Mouse (Mus musculus): ENCODE data around the gene Igsf6. TPM values are rescaled to one million over a fixed set of nuclear protein-coding genes. Genes with fewer than 3 reads are reported as not detected.

Gene Igsf6
- polyA plus RNA-seq, 1 experiment from 2014 or later: 0.96 TPM

- WGBS: 85% methylated on average over 6 of the region's 6 CpGs
- no peaks in the 10 kb centered on the region for H3K4me1 ChIP-seq (ENCODE audit: control insufficient read depth, insufficient read depth, low read length)
- no peak overlapping the region for H3K27ac ChIP-seq (ENCODE audit: low read depth, low read length)
- no peaks in the 10 kb centered on the region; the same call in 1 of the 2 replicates for H3K27me3 ChIP-seq (ENCODE audit: control insufficient read depth, insufficient read depth, low read length)
- DNase-seq (ENCODE audit: low spot score, missing footprints) (no peak), ATAC-seq (ENCODE audit: low FRiP score) (no peak)
- no peaks in the 10 kb centered on the region for H3K36me3 ChIP-seq (ENCODE audit: control insufficient read depth, insufficient read depth, low read length)
- H3K4me2 ChIP-seq: no peak overlapping the region
- no peaks in the 10 kb centered on the region for H3K9me3 ChIP-seq (ENCODE audit: control insufficient read depth, low read length)
- H3K4me3 ChIP-seq (ENCODE audit: low read depth, low read length): no peak overlapping the region
- H3K9ac ChIP-seq (ENCODE audit: low read length): no peak overlapping the region
These were observed 49.0 kb downstream of the Igsf6 start for GRCm38 (mm10) chr7:121025221-121026008.

- ATAC-seq (ENCODE audit: low FRiP score): no peak
- DNase-seq (ENCODE audit: low spot score, missing footprints): no peak
These were observed 54.1 kb downstream of the Igsf6 start for GRCm38 (mm10) chr7:121020277-121020676.

GRCm38 (mm10) chr7:121018778-121019177, 55.6 kb downstream of the Igsf6 start:
- no peak for ATAC-seq (ENCODE audit: low FRiP score)
- no peaks in the 10 kb centered on the region for H3K4me1 ChIP-seq (ENCODE audit: control insufficient read depth, insufficient read depth, low read length)
- no peaks in the 10 kb centered on the region for H3K27me3 ChIP-seq (ENCODE audit: control insufficient read depth, insufficient read depth, low read length)
- no peak overlapping the region for H3K27ac ChIP-seq (ENCODE audit: low read depth, low read length)
- WGBS: 88% methylated on average over 3 of the region's 3 CpGs
- H3K36me3 ChIP-seq (ENCODE audit: control insufficient read depth, insufficient read depth, low read length): no peaks in the 10 kb centered on the region
- H3K9me3 ChIP-seq (ENCODE audit: control insufficient read depth, low read length): no peaks in the 10 kb centered on the region
- no peak overlapping the region for H3K9ac ChIP-seq (ENCODE audit: low read length)
- no peak for DNase-seq (ENCODE audit: low spot score, missing footprints)
- H3K4me3 ChIP-seq (ENCODE audit: low read depth, low read length): no peak overlapping the region
- no peak overlapping the region for H3K4me2 ChIP-seq

More at GRCm38 (mm10) chr7:121020277-121020676, 54.1 kb downstream of the Igsf6 start:
- Histone ChIP-seq H3K9ac (ENCODE audit: low read length) (no peak overlapping the region), H3K27ac (ENCODE audit: low read depth, low read length) (no peak overlapping the region), H3K4me3 (ENCODE audit: low read depth, low read length) (no peak overlapping the region), H3K27me3 (ENCODE audit: control insufficient read depth, insufficient read depth, low read length) (no peaks in the 10 kb centered on the region), H3K36me3 (ENCODE audit: control insufficient read depth, insufficient read depth, low read length) (no peaks in the 10 kb centered on the region), H3K4me2 (no peak overlapping the region), H3K9me3 (ENCODE audit: control insufficient read depth, low read length) (no peaks in the 10 kb centered on the region), H3K4me1 (ENCODE audit: control insufficient read depth, insufficient read depth, low read length) (no peaks in the 10 kb centered on the region)
- WGBS: 41% methylated on average over 8 of the region's 8 CpGs

- 86% methylated on average over 10 of the region's 10 CpGs for WGBS
- Histone ChIP-seq H3K36me3 (ENCODE audit: control insufficient read depth, insufficient read depth, low read length) (no peaks in the 10 kb centered on the region), H3K27me3 (ENCODE audit: control insufficient read depth, insufficient read depth, low read length) (no peaks in the 10 kb centered on the region), H3K4me3 (ENCODE audit: low read depth, low read length) (no peak overlapping the region), H3K27ac (ENCODE audit: low read depth, low read length) (no peak overlapping the region), H3K4me1 (ENCODE audit: control insufficient read depth, insufficient read depth, low read length) (no peaks in the 10 kb centered on the region), H3K9me3 (ENCODE audit: control insufficient read depth, low read length) (no peaks in the 10 kb centered on the region), H3K4me2 (no peak overlapping the region), H3K9ac (ENCODE audit: low read length) (no peak overlapping the region)
- ATAC-seq (ENCODE audit: low FRiP score): no peak
- DNase-seq (ENCODE audit: low spot score, missing footprints): no peak
These were observed 59.9 kb downstream of the Igsf6 start for GRCm38 (mm10) chr7:121014486-121014885.

Other genes starting within 250 kb of the Igsf6 start
- 9.9 and 10.5 TPM in 2 replicates for gene Eef2k, start 231.7 kb downstream of the Igsf6 start, polyA plus RNA-seq (2014; fragmentation: Nextera tagmentation; extraction: Ambion mirVana)
- 19.0 and 19.9 TPM in 2 replicates for gene Polr3e, start 156.8 kb downstream of the Igsf6 start, polyA plus RNA-seq (2014; fragmentation: Nextera tagmentation; extraction: Ambion mirVana)
- gene Cdr2, start 92.3 kb downstream of the Igsf6 start, polyA plus RNA-seq (2014; fragmentation: Nextera tagmentation; extraction: Ambion mirVana): 17.6 and 18.0 TPM in 2 replicates
- gene Mfsd13b, start 92.1 kb downstream of the Igsf6 start, polyA plus RNA-seq (2014; fragmentation: Nextera tagmentation; extraction: Ambion mirVana): 0.19 and 0.29 TPM in 2 replicates
- 284 and 290 TPM in 2 replicates for gene Mettl9, start 40.1 kb downstream of the Igsf6 start, polyA plus RNA-seq (2014; fragmentation: Nextera tagmentation; extraction: Ambion mirVana)
- 0.06 and 0.14 TPM in 2 replicates for gene Otoa, start 7.1 kb upstream of the Igsf6 start, polyA plus RNA-seq (2014; fragmentation: Nextera tagmentation; extraction: Ambion mirVana)